Mouse (Mus musculus) left cerebral cortex, postnatal 25 days (tissue): ENCODE data around the gene Shisa5. TPM values are rescaled to one million over a fixed set of nuclear protein-coding genes. Genes with fewer than 3 reads are reported as not detected.

Experiments used
- DNase-seq, 2 experiments: peaks; one replicate each; pipeline ENCODE4 v3.0.0; 2022; ENCODE audit warnings: low spot score in 2 of 2, mixed read lengths in 1 of 2
- intact Hi-C: fragments of 180-260 bp; cut with DNase I; formaldehyde crosslinking; loops from one replicate; pipeline ENCODE4 v1.15.1; 2025
- total RNA-seq, 2 experiments: library from RNA; stranded (reverse); gene quantifications; 2 replicates each; pipeline ENCODE4 v1.2.3; 2021

The Shisa5 gene
- total RNA-seq, 2 experiments from 2014 or later, result 66.3 to 77.4 TPM

GRCm38 (mm10) chr9:109015397-109015796 is 23.0 kb upstream of the Shisa5 start:
- no peak for DNase-seq
- intact Hi-C loops, result no loop called here

- no peak for DNase-seq
- intact Hi-C loops, result no loop called here
Measured at GRCm38 (mm10) chr9:109016973-109017604, 21.3 kb upstream of the Shisa5 start.

- intact Hi-C loops, result no loop called here
- DNase-seq, result no peak
Measured at GRCm38 (mm10) chr9:109021428-109021827, 16.9 kb upstream of the Shisa5 start.

GRCm38 (mm10) chr9:109022866-109023685 is 15.3 kb upstream of the Shisa5 start:
- intact Hi-C loops, result no loop called here
- peak; percentile 51 to 88 for DNase-seq

- DNase-seq, result no peak
- intact Hi-C loops, result no loop called here
Measured at GRCm38 (mm10) chr9:109027521-109027920, 10.8 kb upstream of the Shisa5 start.

- no peak for DNase-seq
- intact Hi-C loops, result no loop called here
Measured at GRCm38 (mm10) chr9:109028421-109028820, 9.9 kb upstream of the Shisa5 start.

- no peak for DNase-seq
- intact Hi-C loops, result no loop called here
Measured at GRCm38 (mm10) chr9:109028919-109029318, 9.4 kb upstream of the Shisa5 start.

- intact Hi-C loops, result no loop called here
- DNase-seq, result no peak
Measured at GRCm38 (mm10) chr9:109030312-109030711, 8.1 kb upstream of the Shisa5 start.

GRCm38 (mm10) chr9:109031001-109031400 is 7.4 kb upstream of the Shisa5 start:
- intact Hi-C loops, result no loop called here
- no peak for DNase-seq

- intact Hi-C loops, result no loop called here
Measured at GRCm38 (mm10) chr9:109031686-109032085, 6.7 kb upstream of the Shisa5 start.

GRCm38 (mm10) chr9:109032435-109032834 is 5.9 kb upstream of the Shisa5 start:
- DNase-seq, result no peak
- intact Hi-C loops, result no loop called here

More at GRCm38 (mm10) chr9:109031686-109032085, 6.7 kb upstream of the Shisa5 start:
- DNase-seq, result no peak

- intact Hi-C loops, result no loop called here
- DNase-seq, result no peak
Measured at GRCm38 (mm10) chr9:109038901-109039364, 568 bp downstream of the Shisa5 start.

- DNase-seq, result no peak
- intact Hi-C loops, result no loop called here
Measured at GRCm38 (mm10) chr9:109039681-109040080, 1.3 kb downstream of the Shisa5 start.

GRCm38 (mm10) chr9:109040216-109040615 is 1.9 kb downstream of the Shisa5 start:
- intact Hi-C loops, result no loop called here
- no peak for DNase-seq

GRCm38 (mm10) chr9:109040906-109041305 is 2.5 kb downstream of the Shisa5 start:
- DNase-seq, result no peak
- intact Hi-C loops, result no loop called here

GRCm38 (mm10) chr9:109041351-109041750 is 3.0 kb downstream of the Shisa5 start:
- no peak for DNase-seq
- intact Hi-C loops, result no loop called here

GRCm38 (mm10) chr9:109046306-109046705 is 7.9 kb downstream of the Shisa5 start:
- no peak for DNase-seq
- intact Hi-C loops, result no loop called here

- intact Hi-C loops, result no loop called here
- no peak for DNase-seq
Measured at GRCm38 (mm10) chr9:109049316-109049715, 11.0 kb downstream of the Shisa5 start.

- intact Hi-C loops, result no loop called here
- DNase-seq, result no peak
Measured at GRCm38 (mm10) chr9:109049996-109050673, 11.8 kb downstream of the Shisa5 start.

- DNase-seq, result no peak
- intact Hi-C loops, result no loop called here
Measured at GRCm38 (mm10) chr9:109050674-109050997, 12.3 kb downstream of the Shisa5 start.
